In the genomic region with DNA sequence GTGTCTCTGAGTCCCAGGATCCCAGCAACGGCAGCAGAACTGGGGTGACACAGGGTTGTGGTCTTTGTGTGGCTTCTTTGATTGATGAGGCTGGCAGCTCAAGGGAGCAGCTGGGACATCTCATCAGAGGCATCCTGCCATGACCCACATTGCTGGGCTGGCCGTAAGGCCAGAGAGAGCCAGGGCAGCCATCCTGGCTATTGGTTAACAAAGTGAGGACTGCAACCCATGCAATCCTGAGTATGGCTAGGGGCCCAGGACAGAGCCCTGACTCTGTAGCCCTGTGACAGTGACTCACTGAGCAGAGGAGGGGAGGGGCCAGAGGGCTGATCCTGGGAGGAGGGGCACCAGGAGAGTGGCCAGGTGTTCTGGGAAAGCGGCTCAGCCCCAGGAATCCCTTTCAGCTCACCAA, we compare ENCODE assay signal across 9 mouse cellular contexts. TPM values are rescaled to one million over a fixed set of nuclear protein-coding genes. Genes with fewer than 3 reads are reported as not detected.
DNase-seq lines count a peak whose midpoint lies in the region; ATAC-seq and TF ChIP-seq lines count a peak whose summit lies in the region.
"Had no signal": no experiment of that assay in that cellular context is flagged by ENCODE, and none has a peak within 500 bp of the region (broad histone marks: within the 10 kb centered on the region; RNA-seq: fewer than 3 reads in every experiment).

No protein-coding gene starts in this region.

- peaks cover 8% of the 10 kb centered on the region; the same call in 1 of the 2 replicates for H3K4me1 ChIP-seq in lung, embryonic 16.5 days (replicated peaks; ENCODE audit: control insufficient read depth, insufficient read depth, low read length)
- H3K4me1 ChIP-seq in thymus, adult 2 months (replicated peaks; ENCODE audit: control insufficient read depth, insufficient read depth, low read length): no peaks in the 10 kb centered on the region

- TF ChIP-seq CTCF in thymus, adult 2 months (IDR thresholded peaks at IDR 0.05; ENCODE audit: borderline replicate concordance, control insufficient read depth, extremely low read depth, insufficient read depth, low read length, poor library complexity): no peak

- H3K27me3 ChIP-seq in lung, embryonic 16.5 days (ENCODE audit: control insufficient read depth, insufficient read depth, low read depth, low read length): peaks cover 3% of the 10 kb centered on the region; the same call in 1 of the 2 replicates
- H3K27me3 ChIP-seq in thymus, adult 2 months (ENCODE audit: control insufficient read depth, insufficient read depth, low read length): no peaks in the 10 kb centered on the region

- H3K4me2 ChIP-seq in lung, embryonic 16.5 days (ENCODE audit: low read depth, low read length): no peak overlapping the region

- TF ChIP-seq POLR2A in thymus, adult 2 months (IDR thresholded peaks at IDR 0.05; ENCODE audit: control insufficient read depth, extremely low read depth, insufficient read depth, low read length, poor library complexity): no peak

- peak; percentile 4 for DNase-seq in cerebellum, adult 11-12 months
- DNase-seq in cerebellum, adult 8-10 months: no peak
- peak; percentile 76 for DNase-seq in adrenal gland, postnatal 14 days
- peak; percentile 84 for DNase-seq in kidney, adult 11 months
- no peak for DNase-seq in spleen, postnatal 36 days (ENCODE audit: low spot score in 2 of 2)
- DNase-seq in thymus, adult 2 months: no peak
- no peak for DNase-seq in layer of hippocampus, postnatal 36 days
- DNase-seq: heart, postnatal 4 days had no signal

- 26% methylated on average over 3 of the region's 3 CpGs for WGBS in lung, embryonic 16.5 days
- 35% methylated on average over 3 of the region's 3 CpGs for WGBS in thymus, adult 2 months

- no peaks in the 10 kb centered on the region for H3K9me3 ChIP-seq in lung, embryonic 16.5 days (ENCODE audit: control insufficient read depth, low read length)

- H3K4me3 ChIP-seq in lung, embryonic 16.5 days (ENCODE audit: low read length): no peak overlapping the region
- H3K4me3 ChIP-seq in thymus, adult 2 months (ENCODE audit: control insufficient read depth, insufficient read depth, low read length): no peak overlapping the region

- no peak overlapping the region for H3K27ac ChIP-seq in lung, embryonic 16.5 days (ENCODE audit: low read length)
- H3K27ac ChIP-seq in thymus, adult 2 months (ENCODE audit: control insufficient read depth, insufficient read depth, low read length): no peak overlapping the region

- H3K9ac ChIP-seq in lung, embryonic 16.5 days (ENCODE audit: low read length): no peak overlapping the region

- ATAC-seq in lung, embryonic 16.5 days (ENCODE audit: low read depth): peak; percentile 27; the same call in 1 of the 2 replicates

- no peaks in the 10 kb centered on the region for H3K36me3 ChIP-seq in lung, embryonic 16.5 days (ENCODE audit: control insufficient read depth, insufficient read depth, low read length)
- H3K36me3 ChIP-seq in thymus, adult 2 months (ENCODE audit: control insufficient read depth, insufficient read depth, low read length): no peaks in the 10 kb centered on the region

RNA-seq across cellular contexts. Expression of gene Stra6l, which starts 3.2 kb away (rescaled TPM):
- total RNA-seq in adrenal gland, postnatal 14 days (2021): 0.56 and 7.0 TPM in 2 replicates
- 0.03 and 0.21 TPM in 2 replicates for polyA plus RNA-seq in lung, embryonic 16.5 days (2015; fragmentation: Nextera tagmentation; extraction: Ambion mirVana)
- polyA plus RNA-seq in thymus, adult 2 months (2012; rRNA removed): 1.3 and 1.7 TPM in 2 replicates
- total RNA-seq in layer of hippocampus, postnatal 36 days (2021): not detected

RNA-seq across cellular contexts. Expression of gene Igfbpl1, which starts 24.9 kb away (rescaled TPM):
- not detected in 2 replicates for total RNA-seq in adrenal gland, postnatal 14 days (2021)
- 0.08 TPM in 1 of 2 replicates, not detected in the other for polyA plus RNA-seq in lung, embryonic 16.5 days (2015; fragmentation: Nextera tagmentation; extraction: Ambion mirVana)
- 0.15 and 0.27 TPM in 2 replicates for polyA plus RNA-seq in thymus, adult 2 months (2012; rRNA removed)
- total RNA-seq in layer of hippocampus, postnatal 36 days (2021): 1 to 10 TPM; 6.6 TPM

RNA-seq across cellular contexts. Expression of gene Ccdc180, which starts 38.5 kb away (rescaled TPM):
- 0.23 and 0.33 TPM in 2 replicates for total RNA-seq in adrenal gland, postnatal 14 days (2021)
- polyA plus RNA-seq in lung, embryonic 16.5 days (2015; fragmentation: Nextera tagmentation; extraction: Ambion mirVana): 1.5 and 1.7 TPM in 2 replicates
- polyA plus RNA-seq in thymus, adult 2 months (2012; rRNA removed): 0.05 TPM in 1 of 2 replicates, not detected in the other
- under 1 TPM; 0.10 to 0.25 TPM for total RNA-seq in layer of hippocampus, postnatal 36 days (2021)

RNA-seq across cellular contexts. Expression of gene Aldh1b1, which starts 52.8 kb away (rescaled TPM):
- 10.2 and 34.6 TPM in 2 replicates for total RNA-seq in adrenal gland, postnatal 14 days (2021)
- polyA plus RNA-seq in lung, embryonic 16.5 days (2015; fragmentation: Nextera tagmentation; extraction: Ambion mirVana): 9.4 and 10.3 TPM in 2 replicates
- 9.6 and 11.1 TPM in 2 replicates for polyA plus RNA-seq in thymus, adult 2 months (2012; rRNA removed)
- total RNA-seq in layer of hippocampus, postnatal 36 days (2021): 1 to 10 TPM; 8.1 to 8.7 TPM

Comparison
In these comparisons a context has a peak if more than half of its experiments do, and no peak if none do; other contexts are left out.
1. DNase-seq: peak in cerebellum, adult 11-12 months (single experiment), adrenal gland, postnatal 14 days (single experiment) and kidney, adult 11 months (single experiment); none in cerebellum, adult 8-10 months (single experiment), spleen, postnatal 36 days (0 of 2), thymus, adult 2 months (single experiment) and layer of hippocampus, postnatal 36 days (0 of 2).